Mouse (Mus musculus) lung, postnatal 0 days (tissue): ENCODE results near the gene Hhat.

Source experiments
- CTCF ChIP-seq: IDR thresholded peaks from 2 replicates; pipeline ENCODE4 v1.5.1; 2016; ENCODE audit warnings: antibody characterized with exemption, mild to moderate bottlenecking
- EP300 ChIP-seq: IDR thresholded peaks from 2 replicates; pipeline ENCODE4 v1.6.1; 2016; ENCODE audit warnings: antibody characterized with exemption, mild to moderate bottlenecking, control low read depth

- TF ChIP-seq CTCF (no peak), EP300 (no peak)
Observed at GRCm38 (mm10) chr1:192797011-192797274, 25.9 kb upstream of the Hhat start.
